Mouse (Mus musculus) ovary, adult 18-20 months (tissue): ENCODE measurements at regions not wholly inside any gene's neighbourhood (a gene's known extent, or its start where the extent isn't known, plus 50 kb on each side); places are given as distances from the start of the nearest gene placed in this dataset.

ENCODE experiments used
- DNase-seq: peaks from one replicate; pipeline ENCODE4 v3.0.0; 2022; ENCODE audit warnings: low spot score, mixed read lengths

GRCm38 (mm10) chr13:83216454-83216853 lies 287.4 kb upstream of the Mef2c start:
- DNase-seq: no peak

GRCm38 (mm10) chr13:83252452-83252851 lies 251.4 kb upstream of the Mef2c start:
- DNase-seq: no peak

GRCm38 (mm10) chr13:83266591-83266990 lies 237.2 kb upstream of the Mef2c start:
- DNase-seq: no peak

- DNase-seq: no peak
These were observed 235.2 kb upstream of the Mef2c start for GRCm38 (mm10) chr13:83268663-83269062.

- DNase-seq: no peak
These were observed 225.1 kb upstream of the Mef2c start for GRCm38 (mm10) chr13:83278695-83279094.

- no peak for DNase-seq
These were observed 196.1 kb upstream of the Mef2c start for GRCm38 (mm10) chr13:83307696-83308095.

GRCm38 (mm10) chr13:83328488-83328887 lies 175.3 kb upstream of the Mef2c start:
- DNase-seq: no peak

GRCm38 (mm10) chr13:83333728-83334127 lies 170.1 kb upstream of the Mef2c start:
- no peak for DNase-seq

- DNase-seq: no peak
These were observed 159.1 kb upstream of the Mef2c start for GRCm38 (mm10) chr13:83344611-83345319.

- DNase-seq: no peak
These were observed 148.5 kb upstream of the Mef2c start for GRCm38 (mm10) chr13:83355341-83355740.

GRCm38 (mm10) chr13:83360529-83360928 lies 143.3 kb upstream of the Mef2c start:
- DNase-seq: no peak

- no peak for DNase-seq
These were observed 127.6 kb upstream of the Mef2c start for GRCm38 (mm10) chr13:83376097-83376797.

GRCm38 (mm10) chr13:83378644-83379043 lies 125.2 kb upstream of the Mef2c start:
- DNase-seq: no peak

- no peak for DNase-seq
These were observed 121.2 kb upstream of the Mef2c start for GRCm38 (mm10) chr13:83382609-83383008.

- no peak for DNase-seq
These were observed 109.1 kb upstream of the Mef2c start for GRCm38 (mm10) chr13:83394773-83395172.

- no peak for DNase-seq
These were observed 104.5 kb upstream of the Mef2c start for GRCm38 (mm10) chr13:83399381-83399780.

- no peak for DNase-seq
These were observed 64.0 kb upstream of the Mef2c start for GRCm38 (mm10) chr13:83439619-83440436.

GRCm38 (mm10) chr13:83444277-83444676 lies 59.6 kb upstream of the Mef2c start:
- no peak for DNase-seq

- no peak for DNase-seq
These were observed 53.0 kb upstream of the Mef2c start for GRCm38 (mm10) chr13:83450820-83451219.

GRCm38 (mm10) chr13:83452987-83453386 lies 50.8 kb upstream of the Mef2c start:
- DNase-seq: no peak
